Mouse (Mus musculus) mammary gland, adult 2 months (tissue): ENCODE data around the gene Npr3. TPM values are rescaled to one million over a fixed set of nuclear protein-coding genes. Genes with fewer than 3 reads are reported as not detected.

Source experiments
- polyA plus RNA-seq: library from polyadenylated mRNA; depleted of rRNA; stranded (reverse); fragments of >200 nt; gene quantifications from 2 replicates; pipeline ENCODE4 v1.2.3, GENCODE M21; 2012; ENCODE audit warnings: low replicate concordance; rRNA removed

Gene Npr3
- 19.9 and 34.4 TPM in 2 replicates for polyA plus RNA-seq

GRCm38 (mm10) chr15:11906571-11907531 is at the start of gene Npr3:
Npr3 (minus strand) TSS chr15:11907287.

Other genes with a start within 250 kb of the Npr3 start
- gene Sub1, start 89.7 kb upstream of the Npr3 start, polyA plus RNA-seq = 1.2 and 4.6 TPM in 2 replicates
- 140 and 156 TPM in 2 replicates for gene Zfr, start 210.5 kb upstream of the Npr3 start, polyA plus RNA-seq